Mouse (Mus musculus) ovary, adult 18-20 months (tissue): ENCODE measurements around the gene Nckap1l.
A peak's percentile ranks its signal among the peaks of the same experiment; 100 is the strongest.

ENCODE experiments used
- DNase-seq: peaks from one replicate; pipeline ENCODE4 v3.0.0; 2022; ENCODE audit warnings: low spot score, mixed read lengths

Nckap1l gene

DNA sequence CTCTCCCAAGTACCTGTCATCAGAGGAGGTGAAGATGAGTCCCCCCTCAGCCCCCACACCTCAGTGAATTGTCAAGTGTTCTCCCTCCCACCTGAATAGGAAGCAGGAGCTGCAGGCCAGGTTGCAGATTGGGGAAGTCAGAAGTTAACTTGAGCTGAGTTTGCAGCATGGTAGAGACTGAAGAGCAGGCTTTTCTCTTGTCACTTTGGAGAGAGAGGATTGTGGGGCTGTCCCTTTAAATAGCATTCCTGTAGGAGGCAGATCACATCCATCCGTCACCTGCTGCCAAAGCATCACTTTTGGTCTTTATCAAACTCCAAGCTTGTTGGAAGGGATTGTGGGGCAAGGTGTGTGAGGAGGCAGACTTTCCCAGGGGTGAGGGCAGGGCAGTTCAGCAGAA is 47.1 kb downstream of the Nckap1l start:
- DNase-seq, result no peak

DNA sequence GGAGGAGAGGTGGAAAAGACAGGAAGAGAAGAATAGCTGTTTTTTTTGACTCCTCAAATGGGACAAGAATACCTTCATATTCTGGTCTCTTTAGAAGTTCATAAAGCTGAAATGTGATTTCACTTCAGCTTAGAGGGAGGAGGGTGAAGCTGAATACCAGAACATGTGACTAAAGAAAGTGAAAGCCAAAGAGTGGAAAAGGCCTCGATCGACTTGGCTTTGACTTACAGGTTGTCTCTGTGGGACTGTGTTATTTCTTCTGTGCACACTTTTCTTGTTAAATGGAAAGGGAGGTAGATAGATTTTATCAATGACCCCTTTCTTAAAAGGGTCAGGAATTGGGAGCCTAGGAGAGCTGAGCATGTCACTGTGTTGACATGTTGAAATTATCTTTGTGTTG is 47.6 kb downstream of the Nckap1l start:
- no peak for DNase-seq

DNA sequence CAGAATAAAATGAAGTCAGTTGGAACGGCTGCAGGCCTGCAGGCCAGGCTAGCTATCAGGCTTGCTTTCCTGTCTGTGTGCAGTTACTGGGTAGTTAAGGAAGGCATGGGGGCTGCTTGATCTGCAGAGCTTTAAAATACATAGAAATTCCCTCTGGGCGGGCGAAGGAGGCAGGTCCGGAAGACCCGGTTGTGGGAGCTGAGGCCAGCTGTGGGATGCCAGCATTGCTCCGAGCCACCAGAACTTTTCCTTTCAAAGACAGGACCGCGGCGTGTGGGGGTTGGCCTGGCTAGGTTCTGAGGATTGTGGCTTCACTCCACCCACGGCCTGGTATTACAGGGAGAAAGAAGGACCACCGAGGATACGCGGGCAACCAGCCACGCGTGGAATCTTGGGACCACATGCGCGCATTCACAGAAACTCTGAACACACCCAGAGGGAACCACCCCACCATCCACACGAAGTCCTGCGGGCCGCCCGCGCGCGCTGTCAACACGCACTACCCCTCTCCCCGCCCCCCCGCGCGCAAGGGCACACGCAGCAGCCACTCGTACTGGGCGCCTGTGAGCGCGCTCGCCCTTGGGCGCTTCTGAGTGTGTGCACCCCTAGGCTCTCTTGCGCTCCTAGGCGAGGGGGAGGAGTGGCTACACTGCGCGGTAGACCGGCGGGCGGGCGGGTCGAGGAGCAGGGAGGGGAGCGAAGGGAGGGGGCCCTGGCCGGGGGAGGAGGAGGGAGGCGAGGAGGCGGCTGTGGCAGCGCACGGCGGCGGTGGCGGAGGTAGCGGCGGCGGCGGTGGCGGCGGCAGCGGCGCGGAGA is 49.0 kb downstream of the Nckap1l start, which contains the start of gene Pde1b:
Gene Pde1b, plus strand, starts transcription at position 600 of the 816 bp plus-strand sequence.
- peak; percentile 71 for DNase-seq

DNA sequence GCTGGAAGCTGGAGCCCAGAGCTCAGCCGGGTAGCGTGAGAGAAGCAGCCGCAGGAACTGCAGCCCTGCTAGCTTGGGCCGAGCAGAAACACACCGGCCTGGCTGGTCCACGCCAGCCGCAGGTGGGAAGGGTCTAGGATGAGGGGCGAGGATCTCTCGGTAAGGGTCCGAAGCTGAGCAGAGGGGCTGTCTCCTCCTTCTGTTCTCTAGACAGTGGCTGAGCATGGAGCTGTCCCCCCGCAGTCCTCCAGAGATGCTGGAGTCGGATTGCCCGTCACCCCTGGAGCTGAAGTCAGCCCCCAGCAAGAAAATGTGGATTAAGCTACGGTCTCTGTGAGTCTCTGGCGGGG is 49.6 kb downstream of the Nckap1l start:
- no peak for DNase-seq

DNA sequence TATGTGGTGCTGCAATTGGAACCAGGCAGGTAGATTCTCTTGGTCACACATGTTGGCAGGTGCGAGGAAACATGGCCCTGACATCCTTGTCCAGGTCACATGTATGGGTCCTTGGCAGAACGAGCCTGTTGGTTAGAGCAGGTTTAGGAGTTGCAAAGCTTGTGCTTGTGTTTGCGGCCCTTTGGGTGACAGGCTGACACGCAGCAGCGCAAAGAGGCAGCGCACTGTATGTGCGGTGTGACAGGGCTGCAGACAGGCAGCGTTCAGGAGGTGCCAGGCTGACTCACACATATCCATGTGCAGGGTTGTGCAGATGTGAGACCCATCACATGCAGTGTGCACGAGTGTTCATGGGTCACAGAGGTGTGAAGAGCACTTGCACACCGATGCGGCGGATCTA is 50.1 kb downstream of the Nckap1l start:
- DNase-seq, result no peak

DNA sequence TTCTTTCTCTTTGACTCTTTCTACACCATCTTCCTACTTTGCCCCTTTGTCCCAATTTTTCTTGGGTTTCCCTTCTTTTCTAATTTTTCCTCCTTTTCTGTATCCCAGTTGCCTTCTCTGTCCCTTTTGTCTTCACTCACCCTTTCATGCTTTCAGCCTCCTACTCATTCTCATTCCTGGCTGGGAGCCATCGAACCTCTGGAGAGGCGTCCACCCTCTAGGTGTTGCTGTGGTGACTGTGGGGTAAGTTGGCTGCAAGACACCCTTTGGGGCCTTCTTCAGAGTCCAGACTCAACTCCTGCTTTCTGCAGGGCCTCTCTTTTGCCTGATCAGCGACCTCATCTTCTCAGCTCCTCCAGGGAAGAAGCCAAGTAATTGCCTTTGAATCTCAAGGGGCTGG is 55.7 kb downstream of the Nckap1l start:
- DNase-seq, result no peak

DNA sequence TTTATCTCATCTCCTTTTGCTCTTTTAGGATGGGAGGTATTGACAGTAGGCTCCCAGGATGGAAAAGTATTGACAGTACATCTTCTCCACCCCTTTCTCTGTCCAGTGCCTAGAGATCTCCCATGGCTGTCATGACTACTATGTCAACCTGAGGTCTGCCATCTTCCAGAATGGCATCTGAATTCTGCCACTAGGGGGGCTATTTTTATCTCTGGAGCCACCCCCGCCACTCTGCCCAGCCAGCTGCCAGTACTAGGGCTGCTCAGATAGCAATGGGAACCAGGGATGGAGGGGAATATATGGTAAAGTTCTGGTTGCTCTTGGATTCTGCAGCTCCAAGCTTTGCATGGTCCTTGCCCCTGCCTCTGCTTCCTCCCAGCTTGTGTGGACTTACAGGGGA is 58.1 kb downstream of the Nckap1l start:
- no peak for DNase-seq

DNA sequence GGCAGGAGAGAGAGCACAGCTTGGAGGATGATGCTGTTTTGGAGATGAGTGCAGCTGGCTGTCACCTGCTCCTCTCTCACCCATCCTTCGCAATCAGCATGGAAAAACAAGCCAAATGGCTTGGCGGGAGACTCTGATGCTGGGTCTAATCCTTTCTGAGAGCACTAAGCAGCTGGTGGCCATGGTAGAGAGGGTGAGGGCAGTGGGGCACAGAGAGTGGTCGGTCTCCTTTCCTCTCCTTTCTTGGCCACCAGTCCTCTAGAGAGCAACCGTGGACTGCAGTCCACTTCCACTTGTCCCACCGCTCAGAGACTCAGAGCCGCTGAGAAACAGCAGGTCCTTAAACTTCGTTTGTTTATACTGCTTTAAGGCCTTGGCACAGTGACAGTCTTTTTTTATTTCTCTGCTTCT is 60.0 kb downstream of the Nckap1l start:
- DNase-seq, result no peak

DNA sequence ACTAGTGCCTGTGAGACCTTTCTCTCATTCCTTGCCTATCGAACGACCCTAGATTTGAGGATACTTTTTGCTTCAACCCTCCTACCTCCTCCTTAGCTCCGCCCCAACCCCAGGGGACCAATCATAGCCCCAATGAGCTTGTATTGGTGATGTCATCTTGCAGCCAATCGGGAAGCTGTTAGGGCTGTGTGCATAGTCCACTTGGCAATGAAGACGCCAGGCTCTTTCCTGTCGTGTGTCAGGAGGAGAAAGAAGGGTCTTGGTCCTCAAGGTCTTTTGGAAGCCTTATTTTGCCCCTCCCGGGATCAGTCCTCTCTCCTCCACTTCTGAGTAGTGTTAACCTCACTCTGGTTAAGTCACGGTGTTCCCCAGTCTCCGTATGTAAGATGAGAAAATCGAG is 60.5 kb downstream of the Nckap1l start:
- DNase-seq, result peak; percentile 60

DNA sequence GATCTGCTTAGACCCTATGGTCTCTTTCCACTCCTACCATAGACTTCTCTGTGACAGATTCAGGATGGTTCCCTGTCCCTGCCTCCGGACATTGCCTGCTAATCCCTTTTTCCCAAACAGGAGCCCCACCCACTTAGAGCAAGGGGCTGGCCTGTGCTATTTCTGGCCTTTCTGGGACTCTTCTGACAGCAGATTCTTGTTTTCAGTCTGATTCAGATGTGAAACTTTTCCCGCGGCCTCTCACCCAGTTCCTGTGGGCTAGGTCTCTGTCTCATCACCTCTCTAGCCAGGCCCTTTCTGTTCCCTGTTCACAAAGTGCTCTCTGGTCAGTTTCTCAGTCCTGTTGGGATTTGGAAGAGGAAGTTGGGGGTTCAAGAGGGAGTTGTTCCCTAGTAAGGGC is 61.3 kb downstream of the Nckap1l start:
- DNase-seq, result no peak

DNA sequence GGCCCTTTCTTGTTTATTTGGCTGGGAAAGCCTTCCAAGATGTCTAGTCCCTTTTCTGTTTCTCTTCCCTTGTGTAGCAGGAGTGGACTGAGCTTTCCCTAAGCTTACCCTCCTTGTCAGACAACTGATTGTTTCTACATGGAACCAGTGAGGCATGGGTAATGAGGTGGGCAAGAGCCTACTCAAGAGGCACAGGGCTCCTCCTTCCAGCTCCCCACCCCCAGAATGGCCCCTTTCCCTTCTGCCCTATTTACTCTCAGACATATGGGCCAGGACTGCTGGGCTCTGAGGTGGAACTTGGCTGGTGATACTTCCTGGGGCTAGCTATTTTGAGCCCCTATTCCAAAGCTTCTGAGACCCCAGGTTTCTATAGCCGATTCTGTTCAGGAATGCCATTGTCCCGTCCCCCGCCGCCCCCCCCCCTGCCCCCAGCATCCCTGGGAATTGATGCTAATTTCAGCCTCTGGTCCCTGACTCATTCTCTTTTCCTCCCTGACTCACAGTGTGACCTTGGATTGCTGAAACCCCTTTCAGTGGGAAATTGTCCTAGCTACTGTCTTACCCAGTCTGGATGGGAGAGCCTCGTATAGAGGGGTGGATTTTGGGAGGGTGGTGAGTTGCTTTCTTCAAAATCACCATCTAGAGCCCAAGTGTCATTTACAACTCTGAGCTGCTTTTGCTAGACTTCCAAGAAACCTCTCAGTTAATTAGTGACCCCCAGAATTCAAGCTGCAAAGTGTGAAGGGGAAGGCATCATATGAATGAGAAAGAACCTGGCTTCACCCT is 65.2 kb downstream of the Nckap1l start:
- DNase-seq, result no peak

DNA sequence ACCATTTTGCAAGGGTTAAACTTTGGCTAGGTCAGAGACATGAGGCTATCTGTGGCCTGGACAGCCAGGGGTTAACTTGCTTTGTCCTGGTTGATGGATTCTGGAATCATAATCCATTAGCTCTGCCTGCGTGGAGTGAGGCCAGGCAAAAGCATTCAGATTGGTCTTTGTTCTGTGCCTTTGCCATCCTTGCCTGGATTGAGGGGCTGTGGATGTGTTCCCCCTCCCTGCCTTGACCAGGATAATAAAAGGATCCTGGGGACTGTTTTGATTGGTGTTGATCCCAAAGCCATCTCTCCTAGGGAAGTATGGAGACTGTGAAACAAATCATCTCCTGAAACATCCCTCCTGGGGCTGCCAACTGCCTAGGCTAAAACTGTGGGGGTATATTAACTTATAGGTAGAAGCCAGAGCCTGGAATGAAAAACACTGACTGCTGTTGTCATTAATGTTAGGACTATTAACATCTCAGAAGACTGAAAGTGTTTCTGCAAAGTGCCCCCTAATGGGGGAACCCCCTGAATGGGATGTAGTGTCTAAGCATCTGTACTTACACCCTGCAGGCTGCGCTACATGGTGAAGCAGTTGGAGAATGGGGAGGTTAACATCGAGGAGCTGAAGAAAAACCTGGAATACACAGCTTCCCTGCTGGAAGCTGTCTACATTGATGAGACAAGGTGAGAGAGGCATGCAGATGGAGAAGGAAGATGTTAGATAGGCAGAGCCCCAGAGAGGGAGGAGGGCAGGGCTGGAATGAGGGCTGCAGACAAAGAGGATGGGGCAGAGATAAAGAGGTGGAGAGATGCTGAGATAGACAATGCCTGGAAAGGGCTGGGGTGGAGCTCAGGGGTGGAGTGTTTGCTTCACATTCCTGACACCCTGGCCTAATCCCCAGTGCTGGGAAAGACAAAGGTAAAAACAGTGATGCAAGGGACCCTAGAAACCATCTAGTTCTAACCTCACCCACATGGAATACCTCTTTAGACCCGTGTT is 66.1 kb downstream of the Nckap1l start:
- no peak for DNase-seq

DNA sequence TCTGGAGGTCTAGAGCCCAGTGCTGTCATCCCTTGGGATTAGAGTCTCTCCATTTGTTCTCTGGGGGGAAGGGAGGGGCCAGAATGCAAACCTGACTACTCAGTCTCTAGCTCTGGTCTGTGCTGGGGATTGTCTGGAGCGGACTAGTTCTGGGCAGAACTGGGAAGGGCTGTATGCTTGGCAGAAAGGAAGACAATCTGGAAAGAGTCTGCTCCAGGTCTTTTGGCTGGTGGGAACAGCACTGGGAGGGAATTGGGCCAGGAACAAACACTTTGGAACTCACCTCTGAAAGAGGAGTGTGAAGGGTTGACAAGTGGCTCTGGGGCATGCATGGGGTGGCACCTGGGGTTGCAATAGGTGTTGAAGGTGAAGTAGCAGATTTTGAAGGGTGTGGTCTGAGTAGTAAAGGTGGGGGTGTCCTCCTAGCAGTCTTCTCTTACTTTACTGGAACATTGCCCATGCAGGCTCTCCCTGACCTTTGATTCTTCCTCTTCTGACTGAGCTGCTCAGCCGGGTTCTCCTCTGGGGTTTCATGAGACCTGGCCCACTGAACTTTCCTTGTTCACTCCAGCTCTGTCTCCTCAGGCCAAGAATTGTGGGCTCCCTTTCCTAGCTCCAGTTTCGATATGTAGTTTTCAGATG is 69.0 kb downstream of the Nckap1l start:
- no peak for DNase-seq

DNA sequence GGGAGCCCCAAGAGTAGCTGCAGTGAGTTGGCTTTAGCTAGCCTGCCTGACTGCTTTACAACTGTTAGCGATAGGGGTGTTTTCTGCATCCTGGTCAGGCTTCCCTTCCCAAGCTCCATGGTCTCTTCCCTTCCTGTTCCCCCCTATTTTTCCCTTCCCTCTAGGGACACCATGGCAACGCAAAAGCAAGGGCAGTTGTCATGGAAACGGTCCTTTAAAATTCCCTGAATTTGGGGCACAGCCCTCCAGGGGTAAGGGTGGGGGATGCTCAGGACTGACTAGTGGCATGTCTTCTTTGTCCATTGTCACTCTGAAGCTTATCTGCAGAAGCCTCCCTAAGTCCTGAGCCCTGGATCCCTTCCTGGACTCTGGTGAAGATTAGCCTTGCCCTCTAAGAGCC is 69.6 kb downstream of the Nckap1l start:
- DNase-seq, result no peak

DNA sequence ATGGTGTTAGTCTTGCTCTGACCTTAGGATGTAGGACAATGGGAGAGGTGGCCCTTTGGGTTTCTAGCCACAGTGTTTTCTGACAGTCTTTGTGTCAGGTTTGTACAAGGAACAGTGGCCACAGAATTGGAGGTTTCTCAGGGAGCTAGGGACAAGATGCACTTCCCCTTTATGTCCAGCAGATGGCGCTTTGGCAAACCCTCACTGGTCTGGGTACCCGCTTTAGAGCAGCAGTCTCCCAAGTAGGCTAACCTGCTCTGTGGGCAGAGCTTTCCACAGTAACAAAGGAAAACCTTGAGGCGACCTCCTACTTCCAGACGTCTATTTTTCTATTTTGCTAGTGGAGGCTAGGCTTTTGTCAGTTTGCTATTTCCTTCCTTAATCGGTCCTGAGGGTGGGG is 76.8 kb downstream of the Nckap1l start:
- peak; percentile 14 for DNase-seq

DNA sequence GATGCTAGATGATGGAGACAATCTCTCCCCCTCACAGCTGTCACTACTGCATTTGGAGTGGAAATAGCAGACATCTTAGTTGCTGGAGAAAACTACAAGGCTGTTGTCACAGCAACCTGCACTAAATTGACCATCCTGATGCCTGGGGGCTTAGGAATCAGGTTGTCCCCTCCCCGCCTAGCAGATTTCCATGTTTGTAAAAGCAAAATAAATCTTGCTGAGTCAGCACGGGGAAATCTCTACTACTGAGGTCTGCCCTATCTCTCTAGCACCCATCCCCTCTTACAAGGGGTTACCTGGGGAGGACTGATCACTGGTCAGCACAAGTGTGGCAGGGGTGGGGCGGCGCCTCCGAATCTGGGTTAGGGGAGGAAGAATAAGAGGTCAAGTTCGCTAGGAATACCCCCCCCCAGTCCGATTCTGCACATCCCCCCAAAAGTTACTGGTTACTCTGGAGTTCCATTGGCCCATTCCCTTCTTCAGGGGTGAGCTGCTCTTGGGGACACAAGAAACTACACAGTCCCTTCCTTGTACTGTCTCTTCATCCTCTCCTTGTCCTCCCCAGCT is 80.5 kb downstream of the Nckap1l start:
- DNase-seq, result no peak

DNA sequence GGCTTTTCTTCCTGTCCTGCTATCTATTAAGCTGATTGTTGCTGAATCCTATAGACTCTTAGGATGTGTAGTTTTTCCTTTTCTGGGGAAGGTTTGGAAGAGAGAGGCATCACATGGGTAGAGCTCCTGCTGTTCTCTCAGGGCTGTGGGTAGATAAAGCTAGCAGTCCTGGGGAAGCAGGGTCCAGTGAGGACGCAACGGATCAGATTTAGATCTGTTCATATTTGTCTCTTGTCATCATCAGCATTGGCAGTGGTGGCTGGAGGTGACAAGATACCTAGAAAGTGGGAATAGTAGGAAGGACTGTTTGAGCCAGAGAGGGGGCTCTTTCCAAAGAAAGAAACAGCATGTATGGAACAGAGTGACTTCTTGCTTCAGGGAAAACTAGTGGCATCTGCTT is 81.4 kb downstream of the Nckap1l start:
- no peak for DNase-seq

DNA sequence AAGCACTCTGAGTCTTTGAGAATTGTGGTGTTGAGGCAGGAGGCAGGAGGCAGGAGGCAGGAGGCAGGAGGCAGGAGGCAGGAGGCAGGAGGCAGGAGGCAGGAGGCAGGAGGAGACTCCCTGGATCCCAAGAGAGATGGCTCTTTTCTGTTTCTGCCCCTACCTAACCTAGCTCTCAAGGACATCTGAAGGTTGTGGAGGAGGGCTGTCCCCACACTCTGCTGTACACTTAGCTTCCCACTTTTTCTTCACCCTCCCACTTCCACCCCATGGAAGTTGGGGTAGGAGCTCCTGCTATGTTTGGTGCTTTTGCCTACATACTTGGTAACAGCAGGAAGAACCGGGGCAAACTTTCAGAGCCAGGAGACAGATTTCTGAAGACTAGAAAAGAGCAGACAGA is 82.2 kb downstream of the Nckap1l start:
- no peak for DNase-seq

DNA sequence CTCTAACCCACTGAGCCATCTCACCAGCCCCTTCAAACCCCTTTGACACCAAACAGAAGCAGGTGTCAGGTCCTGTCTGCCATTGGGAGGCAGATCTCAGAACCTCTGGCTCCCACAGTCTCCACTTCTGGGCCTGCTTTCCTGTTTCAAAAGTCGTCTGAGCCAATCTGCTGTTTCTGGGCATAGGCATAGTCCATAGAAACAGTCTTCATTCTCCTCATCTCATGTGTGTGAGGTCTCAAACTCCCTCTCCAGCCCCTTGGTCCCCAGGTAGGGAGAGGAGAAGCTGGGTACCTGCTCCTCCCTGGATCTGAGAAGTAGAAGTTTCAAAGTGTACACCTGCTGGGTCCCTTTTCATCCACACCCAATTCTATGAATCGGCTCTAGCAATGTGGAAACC is 82.9 kb downstream of the Nckap1l start:
- DNase-seq, result no peak

DNA sequence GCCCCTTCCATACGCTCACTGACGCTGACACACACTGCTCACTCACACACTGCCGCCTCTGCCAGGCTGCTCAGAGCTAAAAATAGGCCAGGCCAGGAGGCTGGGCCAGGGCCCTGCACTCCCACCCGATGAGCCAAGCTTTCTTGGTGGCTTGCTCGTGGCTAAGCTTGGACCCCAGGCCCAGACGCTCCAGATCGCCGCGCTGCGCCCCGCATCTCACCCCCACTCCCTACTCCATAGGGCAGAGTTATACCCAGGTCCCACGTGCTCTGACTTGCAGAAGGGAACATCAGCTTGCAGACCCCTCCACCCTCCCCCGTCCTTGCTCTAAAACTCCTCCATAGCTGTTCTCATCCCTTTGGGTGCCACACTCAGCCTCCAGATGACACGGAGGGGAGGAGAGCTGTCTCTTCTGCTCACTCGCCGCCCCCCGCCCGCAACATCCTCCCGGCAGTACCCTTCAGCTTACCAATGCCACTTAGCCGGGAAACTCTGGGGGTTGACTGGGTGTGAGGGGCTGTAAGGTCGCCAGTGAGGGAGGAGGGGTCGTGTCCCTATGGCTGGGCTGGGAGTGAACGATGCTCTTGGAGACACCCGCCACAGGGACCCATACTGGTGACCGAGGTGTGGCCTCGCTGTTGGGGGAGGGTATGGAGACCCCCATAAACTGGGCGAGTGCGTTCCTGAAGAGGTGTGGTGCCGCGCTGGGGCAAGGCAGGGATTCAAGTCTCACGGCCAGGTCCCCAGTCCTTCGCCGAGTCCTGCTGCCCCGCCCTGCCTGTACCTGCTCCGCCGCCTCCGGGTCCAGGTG is 83.6 kb downstream of the Nckap1l start:
- DNase-seq, result no peak

DNA sequence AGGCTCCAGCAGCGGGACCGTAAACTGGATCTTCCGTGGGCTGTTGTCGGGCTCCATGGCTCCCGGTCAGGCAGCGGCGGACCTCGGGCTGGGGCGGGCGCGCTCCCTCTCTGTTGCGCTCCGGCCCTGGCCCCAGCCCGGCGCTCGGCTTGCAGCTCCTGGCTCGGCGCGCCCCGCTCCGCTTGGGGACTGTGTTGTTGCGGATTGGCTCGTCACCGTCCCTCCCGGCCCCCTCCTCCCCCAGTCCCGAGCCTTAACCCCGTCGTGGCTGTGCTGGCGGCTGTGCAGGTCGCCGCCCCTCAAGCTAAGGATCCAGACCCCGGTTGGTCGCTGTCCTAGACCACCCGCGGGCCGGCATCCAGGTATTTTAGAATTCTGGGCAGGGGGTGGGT is 84.2 kb downstream of the Nckap1l start, which contains the start of gene Ppp1r1a:
Gene Ppp1r1a, minus strand, starts transcription at position 182 of the 392 bp plus-strand sequence.
- no peak for DNase-seq
